Mouse (Mus musculus) CH12F3 (cell line): Measurements from ENCODE around the gene Nrxn1.
"Not testable (repeated sequence)": the region's sequence is repeated elsewhere in the genome, so short reads cannot be mapped to it uniquely, and the experiment has no call there.

ENCODE experiments used
- in situ Hi-C: fragments of 300-500 bp; cut with MboI; formaldehyde crosslinking; loops from 2 replicates; pipeline ENCODE4 v1.14.3; 2020; ENCODE audit warnings: low sequenced_read_pairs

Gene Nrxn1

DNA sequence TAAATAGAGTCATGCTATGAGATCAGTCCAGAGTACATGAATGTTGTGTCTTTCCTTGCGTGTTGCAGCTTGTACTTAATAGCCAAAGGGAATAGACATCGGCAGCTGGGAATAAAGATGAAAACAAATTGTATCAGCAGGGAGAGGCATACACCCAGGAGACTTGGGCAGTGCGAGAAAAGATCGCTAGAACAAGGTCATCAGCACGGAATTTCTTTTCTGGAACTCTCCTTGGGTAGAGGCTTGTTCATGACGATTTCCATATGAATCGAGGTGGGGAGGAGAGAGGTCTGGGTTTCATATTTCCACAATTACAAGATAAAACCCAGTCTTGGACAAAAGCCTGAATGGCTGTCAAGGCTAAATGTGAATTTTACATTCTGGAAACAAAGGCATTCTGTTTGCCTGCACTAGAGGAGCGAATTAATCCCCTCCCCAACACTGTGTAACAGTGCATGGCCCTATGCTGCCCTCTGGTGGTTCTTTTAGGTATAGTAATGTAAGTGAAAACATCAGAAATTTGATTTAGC, 508.1 kb downstream of the Nrxn1 start:
- in situ Hi-C loops, result no loop called here

DNA sequence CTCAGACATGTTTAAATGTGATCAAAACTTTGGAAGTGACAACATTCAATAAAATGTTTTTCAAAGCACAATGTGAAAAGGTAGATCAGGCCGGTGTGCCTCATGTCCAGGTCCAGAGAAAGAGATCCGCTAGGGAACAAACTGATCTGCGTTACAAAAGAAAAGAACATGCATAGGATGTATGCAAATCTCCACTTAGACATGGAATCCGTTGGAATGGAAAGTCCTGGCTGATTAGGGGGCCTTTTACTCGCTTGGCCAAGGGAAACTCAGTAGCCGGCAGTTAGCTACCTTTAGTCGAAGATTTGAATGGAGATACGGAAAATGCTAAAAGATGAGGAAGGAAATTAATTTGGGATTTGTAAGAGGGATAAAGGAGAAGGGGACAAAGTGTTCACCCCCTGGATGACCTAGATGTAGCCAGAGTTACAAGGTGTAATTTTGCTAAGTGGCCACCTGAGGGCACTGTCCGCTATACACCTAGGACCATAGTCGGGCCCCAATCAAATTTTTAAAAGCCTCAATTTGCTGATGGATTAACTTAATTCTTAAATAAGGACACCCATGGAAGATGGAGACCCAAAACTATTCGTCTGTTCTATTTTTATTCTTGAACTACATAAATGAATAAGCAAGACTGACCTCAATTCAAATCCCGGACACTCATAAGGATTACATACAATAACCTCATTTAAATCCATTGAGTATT, 508.9 kb downstream of the Nrxn1 start:
- in situ Hi-C loops, result no loop called here

DNA sequence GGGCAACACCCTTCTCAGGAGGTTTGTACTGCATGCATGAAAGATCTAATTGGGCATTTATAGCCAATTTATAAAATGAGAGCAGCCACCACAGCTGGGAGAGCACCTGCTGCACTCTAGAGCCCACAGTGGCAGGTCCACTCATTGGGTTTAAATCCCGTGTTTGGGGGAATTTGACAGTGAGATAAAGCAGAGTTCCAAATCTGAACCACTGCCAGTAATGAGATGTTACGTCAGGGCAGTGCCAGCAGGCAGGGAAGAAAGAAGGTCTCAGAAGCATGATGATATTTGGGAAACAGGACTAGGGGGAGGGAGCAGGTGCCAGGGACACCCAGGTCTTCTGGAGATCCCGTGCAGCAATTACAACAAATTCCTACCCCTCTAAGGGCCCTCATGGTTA, 509.7 kb downstream of the Nrxn1 start:
- in situ Hi-C loops, result no loop called here

DNA sequence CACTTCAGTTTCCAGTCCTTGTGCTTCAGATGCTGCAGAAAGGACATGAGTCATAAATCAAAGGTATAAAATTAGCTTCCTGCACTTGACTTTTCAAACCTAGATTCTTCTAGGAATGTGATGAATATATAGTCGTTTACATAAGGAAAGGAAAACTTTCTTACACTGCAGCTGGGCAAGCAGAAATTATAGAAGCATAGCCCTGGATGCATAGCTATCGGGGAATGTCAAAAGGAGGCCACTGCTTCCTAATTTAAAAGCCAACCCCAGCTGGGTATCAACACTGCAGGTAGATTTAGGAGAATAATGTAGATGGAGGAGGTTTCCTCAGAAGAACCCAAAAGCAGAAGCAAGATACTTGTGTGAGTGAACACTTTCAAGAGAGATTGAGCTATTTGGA, 523.0 kb downstream of the Nrxn1 start:
- in situ Hi-C loops, result no loop called here

DNA sequence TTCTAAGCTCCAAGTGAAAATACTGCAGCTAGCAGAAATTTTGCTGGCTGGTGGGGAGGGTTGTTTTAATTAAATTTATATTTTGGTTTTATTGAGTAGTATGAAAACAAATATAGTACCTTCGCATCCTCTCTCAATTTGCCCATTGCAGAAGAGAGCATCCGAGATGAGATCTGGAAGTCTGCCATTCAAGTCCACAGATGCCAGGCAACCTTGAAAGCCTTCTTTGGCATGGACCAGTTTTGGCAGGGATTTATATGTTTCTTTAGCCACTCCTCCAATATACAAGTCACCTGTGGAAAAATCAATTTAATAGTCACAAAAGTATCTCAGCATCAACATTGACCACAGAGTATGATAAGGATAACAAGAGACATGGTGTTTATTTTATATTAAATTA, 527.7 kb downstream of the Nrxn1 start:
- in situ Hi-C loops, result no loop called here

DNA sequence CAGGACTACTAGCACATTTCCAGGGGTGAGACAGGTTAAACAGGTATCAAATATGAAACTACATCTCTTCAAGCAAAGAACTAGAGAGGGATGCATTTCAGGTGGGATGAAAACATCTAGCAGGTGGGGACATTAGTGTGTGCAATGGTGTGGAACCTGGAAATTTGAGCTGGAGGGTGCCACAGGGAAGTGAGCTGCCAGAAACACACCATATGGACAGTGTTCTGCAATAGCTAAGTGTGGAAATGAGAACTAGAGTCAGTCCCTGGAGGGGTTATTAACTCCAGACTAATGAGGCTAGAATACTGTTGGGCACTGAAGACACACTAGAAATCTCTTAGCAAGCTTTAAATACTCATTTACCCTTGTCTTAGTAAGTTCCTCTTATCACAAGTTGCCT, 536.5 kb downstream of the Nrxn1 start:
- in situ Hi-C loops, result no loop called here

DNA sequence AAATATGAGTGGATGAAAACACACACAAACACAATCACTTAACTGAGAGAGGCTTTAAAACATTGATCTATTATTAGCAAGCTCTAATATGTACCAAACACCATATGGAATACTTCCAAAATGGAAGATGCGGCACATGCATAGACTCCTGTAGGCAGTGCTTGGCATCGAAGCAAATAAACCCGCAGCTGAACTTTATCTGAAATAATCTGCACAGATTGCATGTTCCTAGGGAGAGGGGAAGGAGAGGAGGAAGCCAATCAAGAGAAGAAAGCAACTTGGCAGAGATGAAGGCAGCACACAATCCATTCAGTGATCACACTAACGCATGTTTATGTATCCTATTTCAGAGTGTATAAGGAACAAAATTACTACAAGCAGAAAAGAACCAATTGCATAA, 542.5 kb downstream of the Nrxn1 start:
- in situ Hi-C loops, result no loop called here

DNA sequence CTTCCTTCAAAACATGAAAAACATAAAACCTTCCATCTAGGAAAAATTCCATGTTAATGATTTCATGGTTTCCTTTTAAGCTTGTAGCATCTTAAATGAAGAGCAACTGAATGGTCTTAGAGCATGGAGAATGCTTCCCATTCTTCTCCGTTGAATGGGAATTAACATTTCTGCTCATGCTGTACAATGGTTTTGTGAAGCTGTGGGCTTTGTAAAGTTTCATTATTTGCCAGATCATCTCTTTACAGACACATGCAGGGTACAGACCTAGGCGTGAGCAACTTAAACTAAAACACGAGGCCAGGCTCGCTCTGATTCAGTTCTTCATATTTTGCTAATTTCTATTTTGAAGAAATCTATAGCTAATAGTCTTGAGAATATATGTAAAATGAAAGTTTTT, 546.1 kb downstream of the Nrxn1 start:
- in situ Hi-C loops, result no loop called here

DNA sequence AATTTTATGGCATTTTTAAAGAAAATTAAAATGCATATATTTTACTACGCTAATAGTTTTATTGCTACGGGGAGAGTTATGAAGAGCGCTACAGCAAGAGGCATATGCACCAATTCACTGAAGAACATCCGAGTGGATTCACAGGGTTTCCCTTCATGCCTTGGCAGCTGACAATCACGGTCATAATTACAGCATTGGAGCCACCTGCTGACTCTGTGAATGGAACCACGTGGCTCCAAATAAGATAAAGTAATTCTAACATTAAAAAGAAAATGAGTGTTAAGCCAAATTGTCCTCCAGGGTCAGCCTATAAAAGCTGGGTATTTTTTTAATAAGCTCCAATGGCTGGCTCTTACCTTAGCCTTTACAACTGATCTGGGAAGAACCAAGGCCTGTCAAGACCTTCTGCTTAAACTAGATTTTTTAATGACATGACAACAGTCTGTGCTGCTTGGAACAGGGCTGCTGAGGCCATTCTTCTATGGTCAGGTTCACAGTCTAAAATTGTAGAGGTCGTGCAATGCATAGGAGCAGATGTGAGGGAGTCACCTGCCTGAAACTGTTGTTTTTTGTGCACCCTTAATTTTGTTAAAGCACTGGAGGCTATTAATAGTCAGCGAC, 548.1 kb downstream of the Nrxn1 start:
- in situ Hi-C loops, result no loop called here

DNA sequence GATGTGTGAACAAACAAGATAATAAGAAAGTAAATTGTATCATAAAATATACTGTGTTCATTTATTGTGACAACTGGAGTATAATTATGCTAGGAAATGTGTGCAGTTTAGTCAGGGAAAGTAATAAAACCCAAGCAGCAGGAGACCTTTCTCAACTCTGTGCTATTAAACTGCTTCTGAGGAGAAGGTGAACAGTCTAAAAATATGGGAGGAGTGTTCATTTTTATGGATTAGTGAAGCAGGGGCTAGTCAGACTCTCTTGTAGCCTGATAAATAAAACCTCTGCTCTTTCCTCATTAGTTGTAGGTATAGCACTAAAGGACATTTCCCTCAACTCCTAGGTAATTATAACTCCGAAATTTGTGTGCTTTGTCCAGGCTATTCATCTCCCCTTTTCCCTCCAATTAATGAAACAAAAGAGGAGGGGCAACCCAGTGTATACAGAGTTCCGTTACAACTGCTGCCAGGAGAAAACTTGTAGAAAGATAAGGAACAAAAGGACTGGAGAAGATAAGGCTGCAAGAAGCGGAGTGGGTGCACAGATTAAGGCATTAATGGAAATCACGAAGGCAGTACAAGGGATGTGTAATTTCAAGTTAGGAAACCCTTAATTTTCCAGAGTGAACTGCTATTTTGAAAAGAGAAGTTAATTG, 548.8 kb downstream of the Nrxn1 start:
- in situ Hi-C loops, result no loop called here

DNA sequence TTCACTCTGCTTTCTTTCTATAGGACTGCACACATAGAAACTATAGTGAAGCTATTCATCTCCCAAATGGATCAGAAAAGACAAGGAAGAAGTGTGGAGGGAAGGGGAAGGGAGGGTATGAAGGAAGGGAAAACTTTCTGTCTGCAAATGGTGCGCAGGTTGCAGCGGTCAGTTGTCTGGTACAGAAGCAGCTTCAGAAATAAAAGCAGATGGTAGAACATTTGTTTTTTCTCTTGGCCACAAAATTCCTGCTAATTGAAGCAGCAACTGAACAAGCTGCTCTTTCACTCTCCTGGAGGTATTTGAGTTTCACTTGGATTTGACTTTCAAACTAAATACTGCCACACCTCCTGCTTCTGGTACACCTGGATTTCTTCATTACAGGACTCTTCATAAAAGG, 561.4 kb downstream of the Nrxn1 start:
- in situ Hi-C loops, result no loop called here

DNA sequence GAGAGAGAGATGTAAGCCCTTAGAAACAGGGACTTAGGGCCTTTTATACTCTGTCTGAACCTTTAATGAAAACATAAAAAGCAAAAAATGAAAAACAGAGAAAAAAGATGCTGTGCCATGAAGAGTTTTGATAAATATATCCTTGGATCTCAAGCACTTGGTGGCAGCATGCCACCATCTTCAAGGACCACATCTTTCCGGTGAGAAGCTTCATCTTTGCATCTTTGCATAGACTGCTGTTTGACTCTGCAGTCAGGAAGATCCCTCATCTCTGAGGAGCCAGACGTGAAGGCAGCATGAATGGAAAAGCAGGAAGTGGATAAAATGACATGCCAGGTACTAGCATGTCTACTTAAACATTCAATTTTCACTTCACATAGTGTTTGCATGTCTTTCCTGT, 586.8 kb downstream of the Nrxn1 start:
- in situ Hi-C loops, result no loop called here

DNA sequence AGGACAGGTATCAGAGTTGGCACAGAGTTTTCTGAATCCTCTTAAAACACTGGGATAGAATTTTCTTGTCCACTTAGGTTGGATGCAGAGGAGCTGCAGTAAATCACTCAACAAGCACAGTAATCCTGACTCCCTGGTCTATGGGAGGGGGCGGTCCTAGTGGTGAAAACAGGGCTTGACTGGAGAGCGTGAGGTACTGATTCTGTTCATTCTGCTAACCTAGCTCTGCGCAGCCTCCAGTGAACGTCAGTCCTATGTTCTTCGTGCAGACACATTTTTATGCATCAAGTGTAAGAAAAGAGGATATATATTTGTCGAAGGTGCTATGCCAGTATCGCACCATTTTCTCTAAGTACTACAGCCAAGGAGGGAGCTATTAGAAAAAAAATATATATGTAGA, 588.9 kb downstream of the Nrxn1 start:
- in situ Hi-C loops, result not testable (repeated sequence)

DNA sequence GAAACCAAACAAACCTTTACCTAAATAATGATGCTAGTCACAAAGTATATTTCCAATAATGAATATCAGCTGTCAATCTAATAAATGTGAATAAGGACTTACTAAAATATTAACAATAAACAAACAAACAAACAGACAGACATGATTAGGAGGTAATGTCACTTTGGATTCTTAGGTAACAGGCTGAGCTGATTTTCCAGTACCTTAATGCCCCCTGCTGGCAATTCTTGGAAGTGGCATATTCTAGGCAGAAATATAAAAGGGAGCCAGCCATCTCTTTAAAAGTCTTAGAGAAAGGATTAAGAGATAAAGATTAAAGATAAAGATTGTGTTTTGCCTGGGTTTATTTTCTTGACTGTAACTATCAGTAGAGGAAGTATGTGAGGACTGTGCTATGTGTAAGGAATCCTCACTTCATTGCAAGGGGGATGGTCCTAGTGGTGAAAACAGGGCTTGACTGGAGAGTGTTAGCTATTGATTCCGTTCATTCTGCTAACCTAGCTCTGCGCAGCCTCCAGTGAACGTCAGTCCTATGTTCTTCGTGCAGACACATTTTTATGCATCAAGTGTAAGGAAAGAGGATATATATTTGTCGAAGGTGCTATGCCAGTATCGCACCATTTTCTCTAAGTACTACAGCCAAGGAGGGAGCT, 591.7 kb downstream of the Nrxn1 start:
- in situ Hi-C loops, result no loop called here

DNA sequence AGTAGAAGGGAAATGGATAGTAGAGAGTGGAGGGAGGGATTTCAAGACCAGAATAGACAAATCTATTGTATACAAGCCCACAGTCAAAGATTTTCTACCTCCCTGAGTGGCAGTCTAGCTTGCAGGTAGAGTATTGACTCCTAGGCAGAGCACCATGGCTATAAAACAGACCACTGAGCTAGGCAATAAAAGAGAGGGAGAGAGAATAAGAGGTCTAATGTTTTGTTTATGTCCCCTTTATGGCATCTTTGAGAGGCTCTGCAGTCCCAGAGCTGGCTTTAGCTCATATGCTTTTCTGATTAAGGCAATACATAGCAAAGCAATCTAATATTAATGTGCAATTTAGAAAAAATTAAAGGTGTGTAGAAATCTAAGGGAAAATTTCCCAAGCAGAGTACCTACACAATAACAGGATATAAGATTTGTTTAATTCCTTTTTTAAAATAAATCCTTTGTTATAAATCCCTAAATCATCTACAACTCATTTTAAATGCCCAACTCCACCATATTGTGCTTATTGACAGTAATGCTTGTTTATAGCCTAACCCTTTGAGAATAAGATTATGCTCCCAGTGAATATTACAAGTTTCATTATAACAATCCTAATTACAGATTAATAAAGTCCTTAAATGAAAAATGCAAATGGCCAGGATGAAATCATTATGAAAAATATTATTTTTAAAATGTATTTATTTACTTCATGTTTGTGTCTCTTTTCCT, 613.2 kb downstream of the Nrxn1 start:
- in situ Hi-C loops, result loop anchor here (25.0 kb wide), 1 partner anchor 1517 kb away; no protein-coding TSS in a partner anchor

DNA sequence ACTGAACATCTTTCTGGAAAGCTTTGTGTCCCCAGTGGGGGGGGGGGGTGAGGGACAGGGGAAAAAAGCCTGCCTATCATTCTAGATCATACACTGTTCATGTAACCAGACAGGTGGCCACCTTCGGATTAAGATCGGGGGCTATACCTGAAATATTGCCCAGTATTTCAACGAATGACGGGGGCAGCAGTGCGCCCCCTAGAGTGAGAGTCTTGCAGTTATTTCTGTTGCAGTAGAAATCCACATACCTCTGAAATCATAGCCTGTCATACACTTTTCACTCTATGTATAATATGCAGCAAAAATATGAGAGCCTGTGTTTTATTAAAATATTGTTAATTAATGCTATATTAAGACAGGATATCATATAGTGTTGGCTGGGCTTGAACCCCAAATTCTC, 636.1 kb downstream of the Nrxn1 start:
- in situ Hi-C loops, result no loop called here

DNA sequence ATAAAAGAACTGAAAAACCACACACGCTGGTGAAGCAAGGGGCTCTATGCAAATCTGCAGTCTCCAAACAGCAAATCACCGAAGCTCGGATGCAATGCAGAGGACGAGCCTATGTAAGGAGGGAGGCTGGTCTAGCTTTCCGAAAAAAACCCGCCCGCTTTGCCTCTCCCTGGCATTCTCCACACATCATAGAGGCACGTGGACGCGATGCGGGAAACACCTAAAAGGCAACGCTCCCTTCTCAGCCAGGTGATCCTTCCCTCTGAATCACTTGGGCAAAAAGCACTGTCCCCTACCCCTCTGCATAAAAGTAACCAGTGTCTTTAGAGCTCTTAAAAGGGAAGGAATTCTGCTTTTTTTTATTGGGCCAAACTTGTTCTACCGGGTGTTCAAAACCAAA, 637.0 kb downstream of the Nrxn1 start:
- in situ Hi-C loops, result no loop called here

DNA sequence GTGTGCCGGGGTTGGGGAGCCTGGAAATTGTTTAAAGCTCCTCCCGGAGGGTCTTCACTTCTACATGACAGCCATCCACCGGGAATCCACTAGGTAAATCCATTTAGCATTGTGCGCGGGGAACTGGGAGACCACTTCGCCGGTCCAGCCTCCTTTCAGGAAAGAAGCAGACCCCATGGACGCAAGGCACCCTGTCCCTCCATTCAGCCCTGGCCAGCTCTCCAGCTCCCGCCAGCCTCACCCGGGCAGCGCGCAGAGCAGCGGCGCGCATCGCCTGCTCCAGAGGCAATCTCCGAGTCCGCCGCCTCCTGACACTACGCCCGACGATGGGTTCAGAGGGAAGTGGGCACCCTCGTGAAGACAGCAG, 637.5 kb downstream of the Nrxn1 start:
- in situ Hi-C loops, result no loop called here

DNA sequence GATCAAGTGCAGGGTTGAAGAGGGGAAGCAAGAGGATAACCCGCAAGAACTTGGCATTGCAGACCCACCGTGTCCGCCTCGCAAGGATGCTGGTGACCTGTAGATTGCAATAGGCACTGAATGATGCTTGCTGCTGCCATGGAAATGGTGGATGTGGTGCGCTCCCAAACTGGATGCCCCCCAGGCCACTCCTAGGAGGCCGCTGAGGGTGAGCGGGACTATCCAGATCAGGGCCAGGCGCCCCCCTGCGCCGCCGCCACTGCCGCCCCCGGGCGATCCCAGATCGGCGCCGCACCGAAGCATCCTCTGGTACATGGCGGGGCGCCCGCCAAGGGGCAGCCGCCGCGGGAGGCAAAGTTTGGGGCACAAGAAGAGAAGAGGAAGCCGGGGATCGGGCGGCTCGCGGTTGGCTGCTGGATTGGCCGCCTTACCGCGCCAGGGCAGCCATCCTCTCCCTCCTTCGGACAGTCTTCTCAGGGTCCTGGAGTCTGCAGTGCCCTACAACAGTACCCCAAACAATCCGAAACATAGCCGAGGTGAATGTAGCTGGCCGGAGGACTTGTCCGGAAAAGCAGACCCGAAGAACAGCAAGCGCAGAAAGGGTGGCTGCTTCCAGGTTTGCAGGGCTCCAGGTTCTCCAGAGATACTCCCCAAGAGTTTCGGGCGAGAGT, 638.0 kb downstream of the Nrxn1 start:
- in situ Hi-C loops, result no loop called here

DNA sequence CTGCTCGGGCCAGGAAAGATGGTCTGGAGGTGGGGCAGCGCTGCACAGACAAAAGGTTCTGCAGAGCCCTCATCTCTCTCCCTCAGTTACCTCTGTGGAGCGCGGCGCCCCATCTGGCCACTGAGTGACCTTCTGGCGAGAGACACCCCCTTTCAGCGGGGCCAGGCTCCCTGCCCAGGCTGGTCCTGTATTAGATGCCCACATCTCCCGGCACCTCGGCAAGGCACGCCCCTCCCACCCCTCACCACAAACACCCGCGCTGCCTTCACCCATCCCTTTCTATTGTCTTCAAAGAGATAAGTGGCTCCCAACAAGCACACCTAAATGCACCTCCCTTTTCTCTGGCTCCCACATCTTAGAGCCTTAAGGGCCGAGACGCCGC, 638.5 kb downstream of the Nrxn1 start:
- in situ Hi-C loops, result no loop called here

DNA sequence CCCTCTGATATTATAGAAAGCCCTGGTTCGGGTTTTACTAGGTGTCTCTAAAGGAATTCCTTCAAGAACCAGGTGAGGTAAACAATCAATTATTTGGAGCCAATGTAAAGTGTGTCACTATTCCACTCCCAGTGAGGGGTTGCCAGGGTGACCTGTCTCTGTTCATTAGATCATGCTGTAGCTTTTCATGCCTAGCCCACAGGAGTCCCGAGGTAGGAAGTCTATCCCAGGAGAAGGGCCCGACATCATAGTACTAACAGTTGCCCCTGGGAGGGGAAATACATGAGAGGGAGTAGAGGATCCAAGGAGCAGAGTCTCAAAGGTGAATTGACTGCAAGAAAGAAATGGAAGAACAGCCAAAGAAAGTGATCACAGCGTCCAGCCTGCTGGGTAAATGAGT, 639.6 kb downstream of the Nrxn1 start:
- in situ Hi-C loops, result no loop called here
